Comparison of ENCODE assay signal across 9 mouse cellular contexts in genomic region chr16:29734324-29734723, GRCm38 (mm10).
DNase-seq lines count a peak whose midpoint lies in the region; ATAC-seq and TF ChIP-seq lines count a peak whose summit lies in the region.
"Had no signal": no experiment of that assay in that cellular context is flagged by ENCODE, and none has a peak within 500 bp of the region (broad histone marks: within the 10 kb centered on the region; RNA-seq: fewer than 3 reads in every experiment).

No protein-coding gene starts in this region.

- peak; percentile 78 for DNase-seq in gastrocnemius, adult 18-20 months (ENCODE audit: low spot score)
- DNase-seq in gastrocnemius, postnatal 10 days, result no peak
- DNase-seq in forebrain, embryonic 11.5 days (ENCODE audit: low spot score), result peak; percentile 69
- peak; percentile 64 for DNase-seq in hindbrain, embryonic 10.5 days (ENCODE audit: low spot score)
- peak; percentile 44 to 50 for DNase-seq in layer of hippocampus, adult 8-10 months (ENCODE audit: low spot score in 2 of 2)
- DNase-seq in stomach, postnatal 0 days (ENCODE audit: low spot score), result peak; percentile 56

- H3K27me3 ChIP-seq in forebrain, embryonic 11.5 days (ENCODE audit: control insufficient read depth, insufficient read depth, low read length), result peaks cover 30% of the 10 kb centered on the region
- peaks cover 98% of the 10 kb centered on the region for H3K27me3 ChIP-seq in hindbrain, embryonic 10.5 days (ENCODE audit: insufficient read depth, poor library complexity, severe bottlenecking)
- H3K27me3 ChIP-seq in stomach, postnatal 0 days (ENCODE audit: control insufficient read depth, insufficient read depth, low read length), result no peaks in the 10 kb centered on the region

- TF ChIP-seq POLR2A in bone marrow macrophage, adult 2 months (IDR thresholded peaks at IDR 0.05; ENCODE audit: borderline replicate concordance, low read depth, low read length), result no peak

- peak; percentile 70 for ATAC-seq in forebrain, embryonic 11.5 days (replicated peaks; ENCODE audit: low FRiP score)
- 0 out of 2 replicates have a peak, but pooled peaks have one; percentile 47 for ATAC-seq in megakaryocyte-erythroid progenitor cell, adult 5-6 weeks (replicated peaks; ENCODE audit: low FRiP score, low TSS enrichment, poor library complexity, severe bottlenecking)
- peak; percentile 76 for ATAC-seq in stomach, postnatal 0 days (ENCODE audit: low FRiP score, low TSS enrichment)

- no peak overlapping the region for H3K27ac ChIP-seq in bone marrow macrophage, adult 2 months (ENCODE audit: insufficient read depth, low read depth, low read length)
- no peak overlapping the region for H3K27ac ChIP-seq in forebrain, embryonic 11.5 days (ENCODE audit: low read depth, low read length)
- H3K27ac ChIP-seq in hindbrain, embryonic 10.5 days, result peak overlapping the region; percentile 69; the same call in 1 of the 2 replicates
- peak overlapping the region; percentile 56; the same call in 1 of the 2 replicates for H3K27ac ChIP-seq in stomach, postnatal 0 days (replicated peaks)
- H3K27ac ChIP-seq: macrophage had no signal

- TF ChIP-seq CTCF in bone marrow macrophage, adult 2 months (IDR thresholded peaks at IDR 0.05; ENCODE audit: low read depth, low read length), result peak; percentile 9; the same call in 1 of the 2 replicates
- peak; percentile 89 for TF ChIP-seq CTCF in stomach, postnatal 0 days (IDR thresholded peaks at IDR 0.05; ENCODE audit: low read depth)

- 13% methylated on average over 1 of the region's 1 CpGs for WGBS in forebrain, embryonic 11.5 days
- 27% methylated on average over 1 of the region's 1 CpGs for WGBS in hindbrain, embryonic 10.5 days
- 19% methylated on average over 1 of the region's 1 CpGs for WGBS in stomach, postnatal 0 days

- H3K36me3 ChIP-seq in forebrain, embryonic 11.5 days (ENCODE audit: control insufficient read depth, insufficient read depth, low read length), result no peaks in the 10 kb centered on the region
- H3K36me3 ChIP-seq in hindbrain, embryonic 10.5 days, result no peaks in the 10 kb centered on the region
- H3K36me3 ChIP-seq in stomach, postnatal 0 days (ENCODE audit: control insufficient read depth, insufficient read depth, low read length), result no peaks in the 10 kb centered on the region

- H3K4me3 ChIP-seq in bone marrow macrophage, adult 2 months (ENCODE audit: insufficient read depth, low read length), result no peak overlapping the region
- no peak overlapping the region for H3K4me3 ChIP-seq in forebrain, embryonic 11.5 days (ENCODE audit: low read depth, low read length)
- no peak overlapping the region for H3K4me3 ChIP-seq in hindbrain, embryonic 10.5 days
- H3K4me3 ChIP-seq in stomach, postnatal 0 days (ENCODE audit: low read depth, low read length), result no peak overlapping the region

- TF ChIP-seq EP300 in stomach, postnatal 0 days (optimal IDR thresholded peaks at IDR 0.05), result no peak

- H3K4me1 ChIP-seq in bone marrow macrophage, adult 2 months (ENCODE audit: control insufficient read depth, insufficient read depth, low read length), result peaks cover 5% of the 10 kb centered on the region
- peaks cover 14% of the 10 kb centered on the region for H3K4me1 ChIP-seq in forebrain, embryonic 11.5 days (replicated peaks; ENCODE audit: control insufficient read depth, insufficient read depth, low read length)
- H3K4me1 ChIP-seq in hindbrain, embryonic 10.5 days (replicated peaks), result peaks cover 45% of the 10 kb centered on the region
- H3K4me1 ChIP-seq in stomach, postnatal 0 days (replicated peaks; ENCODE audit: control insufficient read depth, insufficient read depth), result peaks cover 5% of the 10 kb centered on the region

- peak overlapping the region; percentile 28; the same call in 1 of the 2 replicates for H3K4me2 ChIP-seq in forebrain, embryonic 11.5 days (ENCODE audit: low read depth, low read length, severe bottlenecking)
- H3K4me2 ChIP-seq in stomach, postnatal 0 days (replicated peaks; ENCODE audit: low read depth), result peak overlapping the region; percentile 20; the same call in 1 of the 2 replicates

- no peaks in the 10 kb centered on the region for H3K9me3 ChIP-seq in forebrain, embryonic 11.5 days (ENCODE audit: control insufficient read depth, low read length)
- no peaks in the 10 kb centered on the region for H3K9me3 ChIP-seq in hindbrain, embryonic 10.5 days
- H3K9me3 ChIP-seq in stomach, postnatal 0 days (ENCODE audit: control insufficient read depth, low read length), result no peaks in the 10 kb centered on the region

- H3K9ac ChIP-seq in forebrain, embryonic 11.5 days (ENCODE audit: low read length), result no peak overlapping the region
- H3K9ac ChIP-seq in stomach, postnatal 0 days (ENCODE audit: low read length), result no peak overlapping the region

Comparison
In these comparisons a context has a peak if more than half of its experiments do, and no peak if none do; other contexts are left out.
1. H3K27ac ChIP-seq: peak in hindbrain, embryonic 10.5 days (single experiment) and stomach, postnatal 0 days (single experiment); none in bone marrow macrophage, adult 2 months (single experiment) and forebrain, embryonic 11.5 days (single experiment).
2. Peak in every context shown above with its lines, with median percentiles within 50 percentile points of each other: ATAC-seq.